Mouse (Mus musculus): ENCODE measurements around the gene Mlec.

GRCm38 (mm10) chr5:115193669-115194625 lies 36.0 kb upstream of the Mlec start, which contains the start of gene Cabp1:
- no peak for TF ChIP-seq POLR2A (IDR thresholded peaks at IDR 0.05; ENCODE audit: insufficient read length, low read depth)
- no peak for TF ChIP-seq TCF12 (IDR thresholded peaks at IDR 0.05; ENCODE audit: insufficient read depth, poor library complexity, severe bottlenecking)
- TF ChIP-seq SRF (IDR thresholded peaks at IDR 0.05; ENCODE audit: control insufficient read depth, insufficient read length, low read depth) = no peak
- no peak for TF ChIP-seq POLR2AphosphoS2 (IDR thresholded peaks at IDR 0.05; ENCODE audit: insufficient read length, low read depth)
- TF ChIP-seq REST (IDR thresholded peaks at IDR 0.05; ENCODE audit: insufficient read depth, insufficient read length) = no peak
- no peak for TF ChIP-seq MYOD1 (IDR thresholded peaks at IDR 0.05; ENCODE audit: control insufficient read depth in 1 of 3, insufficient read length in 2 of 3, low read depth in 2 of 3)
- no peak for TF ChIP-seq USF1 (IDR thresholded peaks at IDR 0.05; ENCODE audit: low read depth)
- no peak for TF ChIP-seq E2F4 (IDR thresholded peaks at IDR 0.05; ENCODE audit: insufficient read depth)
- no peak for TF ChIP-seq MYOG (IDR thresholded peaks at IDR 0.05; ENCODE audit: control insufficient read depth in 1 of 3, insufficient read depth in 1 of 3, insufficient read length in 2 of 3, low read depth in 2 of 3)
- no peak for TF ChIP-seq MAX (IDR thresholded peaks at IDR 0.05; ENCODE audit: low read depth)
- TF ChIP-seq CEBPB (IDR thresholded peaks at IDR 0.05; ENCODE audit: insufficient read depth, poor library complexity, severe bottlenecking) = no peak

Data from myocyte (in vitro differentiated cells).